Mouse (Mus musculus) heart, embryonic 13.5 days (tissue): ENCODE results near the gene Hoxb3. TPM values are rescaled to one million over a fixed set of nuclear protein-coding genes. Genes with fewer than 3 reads are reported as not detected.

Experiments used
- ATAC-seq: fragments of 200-750 bp; cut with Nextera tagmentation; 2 replicates; pipeline ENCODE4 v1.8.0; 2017; ENCODE audit warnings: moderate TSS enrichment; ENCODE audit not compliant: insufficient number of reproducible peaks, low FRiP score, low TSS enrichment; ENCODE audit errors: extremely low read depth
- H3K27ac ChIP-seq: fragments of 300-500 bp; sonication (generic); replicated peaks from 2 replicates; pipeline ENCODE4 v1.5.1; 2015; ENCODE audit warnings: moderate library complexity, mild to moderate bottlenecking, inconsistent platforms
- H3K27me3 ChIP-seq: fragments of 300-500 bp; sonication (generic); replicated peaks from 2 replicates; pipeline ENCODE4 v1.6.1; 2015; ENCODE audit warnings: mild to moderate bottlenecking, inconsistent platforms
- H3K36me3 ChIP-seq: fragments of 300-500 bp; sonication (generic); 2 replicates; pipeline ENCODE4 v1.6.1; 2015; ENCODE audit warnings: mild to moderate bottlenecking, inconsistent platforms
- H3K4me1 ChIP-seq: fragments of 300-500 bp; sonication (generic); 2 replicates; pipeline ENCODE4 v1.6.1; 2015; ENCODE audit warnings: inconsistent platforms
- H3K4me2 ChIP-seq: fragments of 300-500 bp; sonication (generic); 2 replicates; pipeline ENCODE4 v1.6.1; 2015; ENCODE audit warnings: inconsistent platforms, mild to moderate bottlenecking, moderate library complexity
- H3K4me3 ChIP-seq: fragments of 300-500 bp; sonication (generic); 2 replicates; pipeline ENCODE4 v1.5.1; 2015; ENCODE audit warnings: moderate library complexity, mild to moderate bottlenecking, inconsistent platforms
- H3K9ac ChIP-seq: fragments of 300-500 bp; sonication (generic); 2 replicates; pipeline ENCODE4 v1.6.1; 2015; ENCODE audit warnings: inconsistent platforms, mild to moderate bottlenecking, moderate library complexity
- H3K9me3 ChIP-seq: fragments of 300-500 bp; sonication (generic); 2 replicates; pipeline ENCODE4 v1.6.1; 2016; ENCODE audit warnings: inconsistent platforms
- WGBS: fragments of 180-500 bp; shearing (Covaris S2); methylation state at CpG from one replicate; pipeline ENCODE4 v1.1.7; 2015; ENCODE audit warnings: mixed read lengths; 5-methylcytosine and 5-hydroxymethylcytosine counted together
- polyA plus RNA-seq: library from polyadenylated mRNA; unstranded; fragments of >200 nt; fragmentation: Nextera tagmentation; extraction: Ambion mirVana; gene quantifications from 2 replicates; pipeline ENCODE4 v1.2.1, GENCODE M21; 2015

Hoxb3 gene
- polyA plus RNA-seq, 1 experiment from 2014 or later, result 1.1 TPM

GRCm38 (mm10) chr11:96345220-96345892, 22.2 kb downstream of the Hoxb3 start:
- Histone ChIP-seq H3K9me3 (no peaks in the 10 kb centered on the region), H3K4me1 (peaks cover 38% of the 10 kb centered on the region), H3K4me3 (peak overlapping the region; percentile 49), H3K36me3 (no peaks in the 10 kb centered on the region), H3K27ac (peak overlapping the region; percentile 51), H3K4me2 (peak overlapping the region; percentile 71), H3K27me3 (peaks cover 97% of the 10 kb centered on the region), H3K9ac (peak overlapping the region; percentile 71)
- WGBS, result 4% methylated on average over 39 of the region's 56 CpGs
- ATAC-seq, result no peak

GRCm38 (mm10) chr11:96345893-96346806, 23.0 kb downstream of the Hoxb3 start:
- peak; percentile 23; the same call in 1 of the 2 replicates for ATAC-seq
- H3K36me3 ChIP-seq, result no peaks in the 10 kb centered on the region
- H3K27me3 ChIP-seq, result peaks cover 97% of the 10 kb centered on the region

GRCm38 (mm10) chr11:96346916-96347520, 23.9 kb downstream of the Hoxb3 start:
- H3K27ac ChIP-seq, result no peak overlapping the region; the same call in 1 of the 2 replicates
- no peak overlapping the region for H3K4me2 ChIP-seq
- H3K4me3 ChIP-seq, result no peak overlapping the region
- H3K9me3 ChIP-seq, result no peaks in the 10 kb centered on the region
- WGBS, result 52% methylated on average over 5 of the region's 5 CpGs
- peaks cover 97% of the 10 kb centered on the region for H3K27me3 ChIP-seq
- H3K9ac ChIP-seq, result no peak overlapping the region
- no peaks in the 10 kb centered on the region for H3K36me3 ChIP-seq
- ATAC-seq, result no peak
- peaks cover 40% of the 10 kb centered on the region for H3K4me1 ChIP-seq

More at GRCm38 (mm10) chr11:96345893-96346806, 23.0 kb downstream of the Hoxb3 start:
- peak overlapping the region; percentile 71 for H3K4me2 ChIP-seq
- H3K9me3 ChIP-seq, result no peaks in the 10 kb centered on the region
- H3K27ac ChIP-seq, result peak overlapping the region; percentile 51
- H3K4me1 ChIP-seq, result peaks cover 42% of the 10 kb centered on the region
- peak overlapping the region; percentile 49 for H3K4me3 ChIP-seq
- WGBS, result 4% methylated on average over 44 of the region's 45 CpGs
- peak overlapping the region; percentile 71 for H3K9ac ChIP-seq

- H3K4me2 ChIP-seq, result peak overlapping the region; percentile 33; the same call in 1 of the 2 replicates
- H3K27ac ChIP-seq, result peak overlapping the region; percentile 10
- ATAC-seq, result no peak
- WGBS, result 28% methylated on average over 4 of the region's 4 CpGs
- peaks cover 39% of the 10 kb centered on the region for H3K4me1 ChIP-seq
- H3K4me3 ChIP-seq, result no peak overlapping the region
- H3K9ac ChIP-seq, result no peak overlapping the region
- H3K27me3 ChIP-seq, result peaks cover 97% of the 10 kb centered on the region
- no peaks in the 10 kb centered on the region for H3K36me3 ChIP-seq
- H3K9me3 ChIP-seq, result no peaks in the 10 kb centered on the region
Observed at GRCm38 (mm10) chr11:96347717-96348116, 24.6 kb downstream of the Hoxb3 start.

- peaks cover 97% of the 10 kb centered on the region for H3K27me3 ChIP-seq
- H3K9ac ChIP-seq, result peak overlapping the region; percentile 4; the same call in 1 of the 2 replicates
- peak overlapping the region; percentile 10 for H3K27ac ChIP-seq
- no peak overlapping the region for H3K4me3 ChIP-seq
- no peaks in the 10 kb centered on the region for H3K36me3 ChIP-seq
- peak overlapping the region; percentile 33 for H3K4me2 ChIP-seq
- ATAC-seq, result no peak
- peaks cover 45% of the 10 kb centered on the region for H3K4me1 ChIP-seq
- 15% methylated on average over 21 of the region's 21 CpGs for WGBS
- no peaks in the 10 kb centered on the region for H3K9me3 ChIP-seq
Observed at GRCm38 (mm10) chr11:96348141-96348928, 25.2 kb downstream of the Hoxb3 start.

GRCm38 (mm10) chr11:96348988-96349387, 25.9 kb downstream of the Hoxb3 start:
- no peak overlapping the region for H3K9ac ChIP-seq
- WGBS, result 62% methylated on average over 3 of the region's 3 CpGs
- no peaks in the 10 kb centered on the region for H3K36me3 ChIP-seq
- ATAC-seq, result no peak
- H3K9me3 ChIP-seq, result no peaks in the 10 kb centered on the region
- peaks cover 95% of the 10 kb centered on the region for H3K27me3 ChIP-seq
- no peak overlapping the region for H3K4me3 ChIP-seq
- H3K4me1 ChIP-seq, result peaks cover 43% of the 10 kb centered on the region
- H3K4me2 ChIP-seq, result peak overlapping the region; percentile 38
- peak overlapping the region; percentile 50; the same call in 1 of the 2 replicates for H3K27ac ChIP-seq

- H3K9ac ChIP-seq, result peak overlapping the region; percentile 56; the same call in 1 of the 2 replicates
- no peak for ATAC-seq
- peaks cover 41% of the 10 kb centered on the region for H3K4me1 ChIP-seq
- no peaks in the 10 kb centered on the region for H3K36me3 ChIP-seq
- H3K9me3 ChIP-seq, result no peaks in the 10 kb centered on the region
- H3K4me2 ChIP-seq, result peak overlapping the region; percentile 38
- 27% methylated on average over 14 of the region's 14 CpGs for WGBS
- peaks cover 95% of the 10 kb centered on the region for H3K27me3 ChIP-seq
- H3K4me3 ChIP-seq, result peak overlapping the region; percentile 21; the same call in 1 of the 2 replicates
- peak overlapping the region; percentile 50 for H3K27ac ChIP-seq
Observed at GRCm38 (mm10) chr11:96349491-96350340, 26.6 kb downstream of the Hoxb3 start.

- H3K27me3 ChIP-seq, result peaks cover 94% of the 10 kb centered on the region
- H3K9me3 ChIP-seq, result no peaks in the 10 kb centered on the region
- H3K4me1 ChIP-seq, result peaks cover 38% of the 10 kb centered on the region
- no peak for ATAC-seq
- H3K27ac ChIP-seq, result peak within 1 kb of the TSS; percentile 70
- H3K4me3 ChIP-seq, result peak within 1 kb of the TSS; percentile 55
- peak within 1 kb of the TSS; percentile 69 for H3K4me2 ChIP-seq
- 31% methylated on average over 2 of the region's 2 CpGs for WGBS
- no peaks in the 10 kb centered on the region for H3K36me3 ChIP-seq
- peak within 1 kb of the TSS; percentile 56; the same call in 1 of the 2 replicates for H3K9ac ChIP-seq
Observed at GRCm38 (mm10) chr11:96350341-96350624, 27.2 kb downstream of the Hoxb3 start, which contains the start of gene Hoxb2. Gene Hoxb2 (plus strand): TSS chr11:96350525.

GRCm38 (mm10) chr11:96350791-96351190, 27.7 kb downstream of the Hoxb3 start:
- Histone ChIP-seq H3K4me3 (no peak overlapping the region), H3K9ac (no peak overlapping the region; the same call in 1 of the 2 replicates), H3K36me3 (no peaks in the 10 kb centered on the region), H3K4me1 (peaks cover 33% of the 10 kb centered on the region), H3K4me2 (peak overlapping the region; percentile 69; the same call in 1 of the 2 replicates), H3K27ac (peak overlapping the region; percentile 70), H3K27me3 (peaks cover 93% of the 10 kb centered on the region), H3K9me3 (no peaks in the 10 kb centered on the region)
- ATAC-seq, result no peak
- WGBS, result 50% methylated on average over 2 of the region's 2 CpGs

GRCm38 (mm10) chr11:96351312-96351711, 28.2 kb downstream of the Hoxb3 start:
- H3K27me3 ChIP-seq, result peaks cover 93% of the 10 kb centered on the region
- H3K4me3 ChIP-seq, result peak overlapping the region; percentile 55
- no peaks in the 10 kb centered on the region for H3K36me3 ChIP-seq
- H3K4me2 ChIP-seq, result peak overlapping the region; percentile 69
- H3K9me3 ChIP-seq, result no peaks in the 10 kb centered on the region
- 18% methylated on average over 11 of the region's 11 CpGs for whole genome bisulfite sequencing
- H3K9ac ChIP-seq, result peak overlapping the region; percentile 82
- peaks cover 30% of the 10 kb centered on the region for H3K4me1 ChIP-seq
- no peak for ATAC-seq
- H3K27ac ChIP-seq, result peak overlapping the region; percentile 70
